Mouse (Mus musculus) ES-E14 (cell line): ENCODE results near the gene Cpne6. TPM values are rescaled to one million over a fixed set of nuclear protein-coding genes. Genes with fewer than 3 reads are reported as not detected.

ENCODE experiments used
- DNase-seq: peaks from one replicate; pipeline ENCODE4 v3.0.0-alpha.2; 2013; ENCODE audit warnings: low read depth, low spot score
- H3K27ac ChIP-seq: 2 replicates; pipeline ENCODE4 v1.5.1; 2012; ENCODE audit warnings: low read depth, mild to moderate bottlenecking, low read length, moderate library complexity, mixed read lengths; ENCODE audit not compliant: poor library complexity, insufficient read depth, severe bottlenecking
- H3K36me3 ChIP-seq: 2 replicates; pipeline ENCODE4 v1.6.1; 2012; ENCODE audit warnings: mild to moderate bottlenecking, low read length, moderate library complexity, mixed read lengths; ENCODE audit not compliant: control insufficient read depth, poor library complexity, insufficient read depth, severe bottlenecking
- H3K4me1 ChIP-seq, 2 experiments: fragments of 150-350 bp in 1 of 2; sonication (generic) in 1 of 2; 2 replicates each; pipeline ENCODE4 v1.6.1; 2012; ENCODE audit warnings: low read length in 2 of 2, mild to moderate bottlenecking in 1 of 2, mixed read lengths in 1 of 2; ENCODE audit not compliant: control insufficient read depth in 2 of 2, insufficient read depth in 2 of 2, poor library complexity in 1 of 2
- H3K4me3 ChIP-seq, 2 experiments: fragments of 150-350 bp in 1 of 2; sonication (generic) in 1 of 2; 2 replicates each; pipeline ENCODE4 v1.5.1; 2012; ENCODE audit warnings: low read length in 2 of 2, low read depth in 1 of 2, mild to moderate bottlenecking in 1 of 2, mixed read lengths in 1 of 2; ENCODE audit not compliant: insufficient read depth in 1 of 2, poor library complexity in 1 of 2, severe bottlenecking in 1 of 2
- H3K9ac ChIP-seq: 2 replicates; pipeline ENCODE4 v1.6.1; 2012; ENCODE audit warnings: low read depth, mild to moderate bottlenecking, low read length, mixed read lengths; ENCODE audit not compliant: poor library complexity, insufficient read depth, severe bottlenecking
- H3K9me3 ChIP-seq: fragments of 150-350 bp; sonication (generic); 2 replicates; pipeline ENCODE4 v1.6.1; 2012; ENCODE audit warnings: low read depth, mild to moderate bottlenecking, low read length; ENCODE audit not compliant: control insufficient read depth, insufficient read depth
- CHD2 ChIP-seq: IDR thresholded peaks from 2 replicates; pipeline ENCODE4 v1.6.1; 2014; ENCODE audit warnings: mild to moderate bottlenecking, low read depth, low read length, inconsistent platforms
- HCFC1 ChIP-seq: IDR thresholded peaks from 2 replicates; pipeline ENCODE4 v1.6.1; 2012; ENCODE audit warnings: low read length, inconsistent platforms, borderline replicate concordance; ENCODE audit not compliant: insufficient read depth
- MAFK ChIP-seq: IDR thresholded peaks from 2 replicates; pipeline ENCODE4 v1.6.1; 2014; ENCODE audit warnings: mild to moderate bottlenecking, low read depth, low read length, inconsistent platforms; ENCODE audit not compliant: insufficient read depth
- ZC3H11A ChIP-seq: IDR thresholded peaks from 2 replicates; pipeline ENCODE4 v1.6.1; 2012; ENCODE audit warnings: low read depth, mild to moderate bottlenecking, inconsistent platforms, low read length, borderline replicate concordance
- ZNF384 ChIP-seq: IDR thresholded peaks from 2 replicates; pipeline ENCODE4 v1.6.1; 2012; ENCODE audit warnings: low read depth, low read length, inconsistent platforms
- in situ Hi-C, 2 experiments: fragments of 600-800 bp; cut with MboI; formaldehyde crosslinking; loops; one replicate each; pipeline ENCODE4 v1.15.1; 2025; ENCODE audit warnings: low sequenced_read_pairs in 2 of 2, inconsistent platforms in 1 of 2; ENCODE audit not compliant: unreplicated experiment in 2 of 2
- total RNA-seq: library from RNA; depleted of rRNA; stranded (reverse); fragments of 300-350 nt; gene quantifications from 2 replicates; pipeline ENCODE4 v1.2.3, GENCODE M21; 2012

The Cpne6 gene
- total RNA-seq, 1 experiment: not detected

DNA sequence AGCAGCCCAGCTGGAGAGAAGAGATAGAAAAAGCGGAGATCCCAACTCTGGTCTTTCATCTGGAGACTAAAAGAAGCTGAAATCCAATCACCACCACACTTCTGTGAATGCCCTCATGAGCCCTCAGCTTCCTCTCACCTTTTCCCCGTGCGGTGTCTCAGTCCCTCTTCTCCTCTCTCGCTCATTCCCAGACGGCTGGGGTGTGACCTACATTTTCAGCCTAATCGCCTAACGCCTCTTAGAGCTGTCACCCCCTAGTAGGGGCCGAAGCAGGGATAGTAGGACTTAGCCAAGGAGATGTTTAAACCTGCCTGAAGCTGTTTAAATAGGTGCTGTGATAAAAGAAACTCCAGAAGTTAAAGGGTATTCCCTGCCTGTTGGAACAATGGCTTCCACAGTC, 14.5 kb downstream of the Cpne6 start, which contains the start of gene Nrl:
Nrl (minus strand) TSS at position 197 of the 400 bp plus-strand sequence.
- no peak for DNase-seq
- TF ChIP-seq ZC3H11A: no peak
- no peak for TF ChIP-seq MAFK
- no peak for TF ChIP-seq ZNF384
- no peak for TF ChIP-seq CHD2
- no peak for TF ChIP-seq HCFC1
- Histone ChIP-seq H3K36me3 (no peaks in the 10 kb centered on the region), H3K9ac (no peak within 1 kb of the TSS), H3K9me3 (no peaks in the 10 kb centered on the region), H3K4me1 (peaks cover 3 to 4% of the 10 kb centered on the region in 2 experiments; a peak in 3 of 4 replicates), H3K4me3 (no peak within 1 kb of the TSS), H3K27ac (no peak within 1 kb of the TSS)
- in situ Hi-C loops: no loop called here

DNA sequence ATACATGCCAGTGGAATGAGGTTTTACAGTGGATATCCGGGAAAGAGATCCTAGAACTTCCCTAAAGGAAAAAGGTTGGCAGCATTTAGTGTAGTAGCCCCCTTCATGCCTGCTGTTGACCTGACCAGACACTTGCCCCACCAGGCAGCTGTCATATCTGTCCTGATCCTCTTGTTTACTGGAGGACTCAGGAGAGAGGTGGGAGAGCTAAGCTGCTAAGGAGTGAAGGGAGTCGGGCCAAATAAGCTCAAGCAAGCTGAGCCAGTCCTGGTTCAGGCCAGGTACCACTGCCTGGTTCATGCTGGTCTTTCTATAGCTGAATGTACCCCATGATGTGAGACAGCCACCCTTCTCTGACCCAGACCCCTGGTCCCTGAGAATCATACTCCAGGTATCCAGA, 16.4 kb downstream of the Cpne6 start:
- no peak for TF ChIP-seq CHD2
- no peak for TF ChIP-seq ZC3H11A
- TF ChIP-seq MAFK: no peak
- TF ChIP-seq HCFC1: no peak
- no peak for TF ChIP-seq ZNF384
- no peaks in the 10 kb centered on the region for H3K9me3 ChIP-seq
- H3K4me1 ChIP-seq: no peaks in the 10 kb centered on the region
- H3K36me3 ChIP-seq: no peaks in the 10 kb centered on the region
- H3K9ac ChIP-seq: no peak overlapping the region
- no peak overlapping the region for H3K4me3 ChIP-seq
- in situ Hi-C loops: no loop called here
- DNase-seq: no peak
- no peak overlapping the region for H3K27ac ChIP-seq

DNA sequence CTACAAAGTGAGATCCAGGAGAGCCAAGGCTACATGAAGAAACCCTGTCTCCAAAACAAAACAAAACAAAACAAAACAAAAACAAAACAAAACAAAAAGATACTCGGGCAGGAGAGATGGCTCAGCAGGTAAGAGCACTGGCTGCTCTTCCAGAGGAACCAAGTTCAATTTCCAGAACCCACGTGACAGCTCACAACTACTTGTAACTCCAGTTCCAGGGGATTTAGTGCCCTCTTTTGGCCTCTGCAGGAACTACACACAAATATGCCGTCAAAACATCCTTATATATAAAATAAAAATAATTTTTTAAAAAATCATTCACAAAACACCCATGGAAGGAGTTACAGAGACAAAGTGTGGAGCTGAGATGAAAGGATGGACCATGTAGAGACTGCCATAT, 17.7 kb downstream of the Cpne6 start:
- TF ChIP-seq MAFK (no peak), HCFC1 (no peak), ZNF384 (no peak), ZC3H11A (no peak), CHD2 (no peak)

DNA sequence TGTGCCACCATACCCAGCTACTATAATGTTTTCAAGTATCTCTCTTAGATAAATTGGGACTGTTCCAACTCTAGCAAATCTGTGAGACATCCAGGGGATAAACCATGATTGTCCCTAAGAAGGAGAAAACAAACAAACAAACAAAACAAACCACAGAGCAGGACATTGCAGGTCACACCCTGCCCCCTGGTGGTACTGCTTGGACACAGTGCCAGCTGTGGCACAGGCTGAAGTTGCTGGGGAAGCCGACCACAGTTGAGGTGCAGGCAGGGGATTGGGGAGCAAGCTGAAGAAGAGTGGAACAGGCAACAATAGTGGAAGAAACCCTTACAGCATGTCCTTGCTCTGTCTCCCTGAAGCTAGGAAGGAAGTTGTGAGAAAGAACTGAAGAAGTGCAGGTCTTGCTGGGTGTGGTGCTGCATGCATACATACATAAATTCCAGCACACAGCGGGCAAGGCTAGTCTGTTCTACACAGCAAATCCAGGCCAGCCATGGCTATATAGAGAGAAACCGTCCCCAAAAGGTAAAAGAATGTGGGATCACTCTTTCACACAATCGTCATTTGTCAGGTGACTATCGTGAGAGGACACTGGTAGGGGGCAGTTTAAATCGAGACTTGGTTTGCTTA, 26.0 kb downstream of the Cpne6 start:
- in situ Hi-C loops: no loop called here
- Histone ChIP-seq H3K9me3 (no peaks in the 10 kb centered on the region), H3K36me3 (no peaks in the 10 kb centered on the region), H3K27ac (no peak overlapping the region), H3K9ac (0 out of 2 replicates have a peak overlapping the region, but pooled peaks have one; percentile 1), H3K4me3 (no peak overlapping the region), H3K4me1 (peaks cover 7 to 16% of the 10 kb centered on the region in 2 experiments; a peak in 3 of 4 replicates)
- TF ChIP-seq CHD2 (no peak), HCFC1 (no peak), ZC3H11A (no peak), MAFK (no peak), ZNF384 (no peak)
- DNase-seq: no peak

More for the DNA sequence above, 17.7 kb downstream of the Cpne6 start:
- no peak overlapping the region for H3K9ac ChIP-seq
- peak; percentile 56 for DNase-seq
- H3K36me3 ChIP-seq: no peaks in the 10 kb centered on the region
- no peak overlapping the region for H3K4me3 ChIP-seq
- in situ Hi-C loops: no loop called here
- H3K9me3 ChIP-seq: no peaks in the 10 kb centered on the region
- no peak overlapping the region for H3K27ac ChIP-seq
- no peaks in the 10 kb centered on the region for H3K4me1 ChIP-seq
